Mouse (Mus musculus) testis, adult 2 months (tissue): Measurements from ENCODE around the gene Gm3159.
"Not testable (repeated sequence)": the region's sequence is repeated elsewhere in the genome, so short reads cannot be mapped to it uniquely, and the experiment has no call there.

Source experiments
- CTCF ChIP-seq: fragments of 200-500 bp; IDR thresholded peaks from 2 replicates; pipeline ENCODE4 v1.5.1; 2012; ENCODE audit warnings: low read depth, mild to moderate bottlenecking, inconsistent platforms, low read length, moderate library complexity; ENCODE audit not compliant: control insufficient read depth, insufficient read depth, insufficient replicate concordance
- POLR2A ChIP-seq: fragments of 200-500 bp; IDR thresholded peaks from 2 replicates; pipeline ENCODE4 v1.6.1; 2012; ENCODE audit warnings: low read depth, mild to moderate bottlenecking, inconsistent platforms, low read length, moderate library complexity; ENCODE audit not compliant: control insufficient read depth

DNA sequence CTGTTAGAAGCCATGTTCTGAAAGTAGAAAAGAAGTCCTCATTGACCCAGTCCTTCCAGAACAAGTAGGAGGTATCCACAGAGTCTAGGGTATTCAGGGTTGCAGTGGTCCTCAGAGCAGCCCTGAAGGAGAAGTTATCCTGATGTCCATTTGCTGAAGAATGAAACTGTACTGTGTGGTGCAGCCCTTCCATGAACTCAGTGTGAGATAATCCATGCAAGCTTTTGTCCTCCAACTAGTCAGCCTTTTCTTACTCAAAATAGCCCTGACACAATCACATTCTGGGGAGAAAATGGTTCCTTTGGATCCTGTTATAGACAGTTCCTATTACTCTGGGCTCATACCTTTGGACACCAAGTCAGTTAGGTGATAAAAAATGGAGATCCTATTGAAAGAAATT, 6.5 kb downstream of the Gm3159 start:
- not testable (repeated sequence) for TF ChIP-seq CTCF, POLR2A
